Comparison of ENCODE assay signal across 8 mouse cellular contexts in genomic region chr8:11253556-11253955, GRCm38 (mm10). TPM values are rescaled to one million over a fixed set of nuclear protein-coding genes. Genes with fewer than 3 reads are reported as not detected.
DNase-seq lines count a peak whose midpoint lies in the region; ATAC-seq and TF ChIP-seq lines count a peak whose summit lies in the region.

No protein-coding gene starts in this region.

- no peak for ATAC-seq in Patski
- ATAC-seq in hindbrain, embryonic 14.5 days (ENCODE audit: low FRiP score): peak; percentile 60; the same call in 1 of the 2 replicates
- ATAC-seq in megakaryocyte progenitor cell, adult 5-6 weeks (replicated peaks; ENCODE audit: poor library complexity): peak; percentile 77

- 0 out of 2 replicates have a peak, but pooled peaks cover 7% of the 10 kb centered on the region for H3K4me1 ChIP-seq in hindbrain, embryonic 14.5 days (replicated peaks; ENCODE audit: control insufficient read depth, insufficient read depth, low read length)

- 56% methylated on average over 1 of the region's 1 CpGs for WGBS in hindbrain, embryonic 14.5 days

- no peaks in the 10 kb centered on the region for H3K27me3 ChIP-seq in Patski
- no peaks in the 10 kb centered on the region for H3K27me3 ChIP-seq in hindbrain, embryonic 14.5 days (ENCODE audit: control insufficient read depth, insufficient read depth, low read length)

- POLR2A ChIA-PET in Patski (lab: Charles Lee): interaction anchor here (1.1 to 2.0 kb wide), 4 partner anchors 57 to 139 kb away, joined by 3 to 7 read pairs (median 5); partner anchors contain the start of genes Col4a1 and Col4a2

- CTCF ChIA-PET in Patski (lab: Charles Lee): interaction anchor here (0.7 to 7.7 kb wide), 27 partner anchors 9 to 223 kb away, joined by 3 to 67 read pairs (median 4); partner anchors contain the start of genes Col4a1 and Col4a2

- no peaks in the 10 kb centered on the region for H3K9me3 ChIP-seq in hindbrain, embryonic 14.5 days (ENCODE audit: control insufficient read depth, low read length)

- no peak for DNase-seq in Patski (ENCODE audit: low read depth, low spot score)
- peak; percentile 62 for DNase-seq in cerebellum, adult 8-10 months
- peak; percentile 76 to 82 for DNase-seq in frontal cortex, postnatal 14 days (ENCODE audit: low spot score in 2 of 2)
- peak; percentile 79 for DNase-seq in hindbrain, embryonic 14.5 days (ENCODE audit: low spot score)
- DNase-seq in layer of hippocampus, postnatal 25 days (ENCODE audit: extremely low spot score in 1 of 2, low spot score in 1 of 2): peak; percentile 86 to 91
- peak; percentile 81 to 82 for DNase-seq in right cerebral cortex, postnatal 36 days (ENCODE audit: low spot score in 2 of 2)
- peak; percentile 75 for DNase-seq in yolk sac, embryonic 10.5 days (ENCODE audit: low spot score)

- H3K9ac ChIP-seq in hindbrain, embryonic 14.5 days: no peak overlapping the region

- no peak overlapping the region for H3K4me3 ChIP-seq in hindbrain, embryonic 14.5 days (replicated peaks; ENCODE audit: low read length)

- H3K27ac ChIP-seq in hindbrain, embryonic 14.5 days: no peak overlapping the region

- no peaks in the 10 kb centered on the region for H3K36me3 ChIP-seq in hindbrain, embryonic 14.5 days (replicated peaks; ENCODE audit: control insufficient read depth, insufficient read depth)

- in situ Hi-C loops in Patski (cut with MboI; ENCODE audit: low pct_unique_long_range_greater_than_20kb): loop anchor here (10.0 kb wide), 1 partner anchor 141 kb away; no protein-coding TSS in a partner anchor

- H3K4me2 ChIP-seq in hindbrain, embryonic 14.5 days (replicated peaks): no peak overlapping the region

- TF ChIP-seq CTCF in Patski (IDR thresholded peaks at IDR 0.05): peak; percentile 98

RNA-seq across cellular contexts. Expression of gene Col4a2, which starts 59.0 kb away (rescaled TPM):
- 206 TPM for polyA plus RNA-seq in Patski (2021)
- 41.6 and 46.4 TPM in 2 replicates for polyA plus RNA-seq in hindbrain, embryonic 14.5 days (2014; fragmentation: Nextera tagmentation; extraction: Ambion mirVana)
- total RNA-seq in layer of hippocampus, postnatal 25 days (2021): 10 to 100 TPM; 45.6 to 61.2 TPM
- total RNA-seq in megakaryocyte progenitor cell, adult 5-6 weeks (2015): 0.22 and 0.29 TPM in 2 replicates
- total RNA-seq in megakaryocyte progenitor cell, adult 5-6 weeks (2017): 0.46 and 0.64 TPM in 2 replicates

RNA-seq across cellular contexts. Expression of gene Col4a1, which starts 59.1 kb away (rescaled TPM):
- polyA plus RNA-seq in Patski (2021): 336 TPM
- 121 and 135 TPM in 2 replicates for polyA plus RNA-seq in hindbrain, embryonic 14.5 days (2014; fragmentation: Nextera tagmentation; extraction: Ambion mirVana)
- total RNA-seq in layer of hippocampus, postnatal 25 days (2021): 10 to 100 TPM; 46.0 to 60.0 TPM
- 0.29 and 0.32 TPM in 2 replicates for total RNA-seq in megakaryocyte progenitor cell, adult 5-6 weeks (2015)
- 0.08 and 1.8 TPM in 2 replicates for total RNA-seq in megakaryocyte progenitor cell, adult 5-6 weeks (2017)

Comparison
In these comparisons a context has a peak if more than half of its experiments do, and no peak if none do; other contexts are left out.
1. RNA of gene Col4a2, which starts 59.0 kb away (total RNA-seq): 45.6 to 61.2 TPM in layer of hippocampus, postnatal 25 days; 0.22 to 0.64 TPM in megakaryocyte progenitor cell, adult 5-6 weeks; every median in the first group is over 10 times any median in the second.
2. RNA of gene Col4a1, which starts 59.1 kb away (total RNA-seq): 46.0 to 60.0 TPM in layer of hippocampus, postnatal 25 days; 0.08 to 1.8 TPM in megakaryocyte progenitor cell, adult 5-6 weeks; every median in the first group is over 10 times any median in the second.